In genomic region chr3:39592349-39593117, GRCm38 (mm10) we compare ENCODE assay signal across 23 mouse cellular contexts.
A peak's percentile ranks its signal among the peaks of the same experiment; 100 is the strongest.
DNase-seq lines count a peak whose midpoint lies in the region; ATAC-seq and TF ChIP-seq lines count a peak whose summit lies in the region.
"Had no signal": no experiment of that assay in that cellular context is flagged by ENCODE, and none has a peak within 500 bp of the region (broad histone marks: within the 10 kb centered on the region; RNA-seq: fewer than 3 reads in every experiment).

No protein-coding gene starts in this region.

- H3K4me2 ChIP-seq in midbrain, postnatal 0 days (ENCODE audit: low read depth, low read length, poor library complexity, severe bottlenecking): no peak overlapping the region
- H3K4me2 ChIP-seq in midbrain, embryonic 13.5 days (replicated peaks): no peak overlapping the region
- H3K4me2 ChIP-seq in intestine, postnatal 0 days (replicated peaks; ENCODE audit: low read depth): no peak overlapping the region
- H3K4me2 ChIP-seq: heart, embryonic 11.5 days had no signal

- H3K4me3 ChIP-seq in midbrain, postnatal 0 days (ENCODE audit: low read depth, low read length): no peak overlapping the region
- no peak overlapping the region for H3K4me3 ChIP-seq in midbrain, embryonic 13.5 days (replicated peaks)
- no peak overlapping the region for H3K4me3 ChIP-seq in intestine, postnatal 0 days (ENCODE audit: low read depth, low read length)
- H3K4me3 ChIP-seq: gastrocnemius, adult 2 months; megakaryocyte, embryonic 14.5 days had no signal

- H3K36me3 ChIP-seq in midbrain, postnatal 0 days (ENCODE audit: insufficient read depth, low read length): no peaks in the 10 kb centered on the region
- no peaks in the 10 kb centered on the region for H3K36me3 ChIP-seq in midbrain, embryonic 13.5 days
- H3K36me3 ChIP-seq in intestine, postnatal 0 days (ENCODE audit: control insufficient read depth, insufficient read depth): no peaks in the 10 kb centered on the region

- DNase-seq in cerebellum, postnatal 10 days: peak; percentile 39 to 41
- no peak for DNase-seq in cerebellum, adult 11 months
- DNase-seq in frontal cortex, postnatal 36 days (ENCODE audit: low spot score in 2 of 2): peak; percentile 5 to 56
- no peak for DNase-seq in frontal cortex, postnatal 14 days (ENCODE audit: low spot score in 2 of 2)
- DNase-seq in midbrain, postnatal 0 days (ENCODE audit: low spot score): peak; percentile 64
- DNase-seq in skeletal muscle tissue, adult 2 months (ENCODE audit: low read depth, low spot score): peak; percentile 7
- DNase-seq: adrenal gland, adult 8-10 months; cerebellum, adult 18-20 months; cerebellum, postnatal 36 days; gastrocnemius, adult 2 months; heart, postnatal 10 days; kidney, adult 9 months; kidney, postnatal 36 days; liver, postnatal 0 days; retina, postnatal 1 day; spleen, adult 18-20 months; thymus, postnatal 36 days had no signal

- TF ChIP-seq CTCF in midbrain, postnatal 0 days (IDR thresholded peaks at IDR 0.05): no peak
- TF ChIP-seq CTCF in intestine, postnatal 0 days (IDR thresholded peaks at IDR 0.05; ENCODE audit: low read depth): no peak

- H3K9ac ChIP-seq in midbrain, postnatal 0 days (replicated peaks; ENCODE audit: low read length, poor library complexity, severe bottlenecking): no peak overlapping the region
- no peak overlapping the region for H3K9ac ChIP-seq in midbrain, embryonic 13.5 days (replicated peaks)
- no peak overlapping the region for H3K9ac ChIP-seq in intestine, postnatal 0 days (ENCODE audit: low read depth, low read length)
- H3K9ac ChIP-seq: liver, postnatal 0 days had no signal

- no peaks in the 10 kb centered on the region for H3K4me1 ChIP-seq in midbrain, postnatal 0 days (ENCODE audit: insufficient read depth, low read length)
- H3K4me1 ChIP-seq in midbrain, embryonic 13.5 days (replicated peaks): no peaks in the 10 kb centered on the region
- H3K4me1 ChIP-seq in intestine, postnatal 0 days (replicated peaks; ENCODE audit: control insufficient read depth, insufficient read depth, low read length): no peaks in the 10 kb centered on the region
- H3K4me1 ChIP-seq: megakaryocyte, embryonic 14.5 days had no signal

- no peak for ATAC-seq in midbrain, postnatal 0 days (ENCODE audit: low FRiP score)
- no peak for ATAC-seq in midbrain, embryonic 13.5 days
- ATAC-seq in intestine, postnatal 0 days: no peak
- ATAC-seq: inflammation-experienced regulatory T-cells, adult 6 months; liver, postnatal 0 days; Patski had no signal

- H3K27ac ChIP-seq in midbrain, postnatal 0 days (ENCODE audit: low read depth, low read length): no peak overlapping the region
- no peak overlapping the region for H3K27ac ChIP-seq in midbrain, embryonic 13.5 days
- no peak overlapping the region for H3K27ac ChIP-seq in intestine, postnatal 0 days (ENCODE audit: low read depth, low read length)
- H3K27ac ChIP-seq: gastrocnemius, adult 2 months had no signal

- 81% methylated on average over 4 of the region's 4 CpGs for WGBS in midbrain, postnatal 0 days
- 96% methylated on average over 4 of the region's 4 CpGs for WGBS in midbrain, embryonic 13.5 days
- WGBS in intestine, postnatal 0 days: 70% methylated on average over 4 of the region's 4 CpGs

- no peaks in the 10 kb centered on the region for H3K27me3 ChIP-seq in midbrain, postnatal 0 days (ENCODE audit: insufficient read depth, low read length)
- no peaks in the 10 kb centered on the region for H3K27me3 ChIP-seq in midbrain, embryonic 13.5 days
- H3K27me3 ChIP-seq in intestine, postnatal 0 days (replicated peaks; ENCODE audit: control insufficient read depth, insufficient read depth, low read length): no peaks in the 10 kb centered on the region
- H3K27me3 ChIP-seq: megakaryocyte, embryonic 14.5 days had no signal

- no peaks in the 10 kb centered on the region for H3K9me3 ChIP-seq in midbrain, postnatal 0 days (ENCODE audit: low read length)
- no peaks in the 10 kb centered on the region for H3K9me3 ChIP-seq in midbrain, embryonic 13.5 days
- no peaks in the 10 kb centered on the region for H3K9me3 ChIP-seq in intestine, postnatal 0 days (ENCODE audit: control insufficient read depth)
- H3K9me3 ChIP-seq: megakaryocyte, embryonic 14.5 days had no signal

Comparison
In these comparisons a context has a peak if more than half of its experiments do, and no peak if none do; other contexts are left out.
1. DNase-seq: peak in cerebellum, postnatal 10 days (2 of 2), frontal cortex, postnatal 36 days (2 of 2), midbrain, postnatal 0 days (single experiment) and skeletal muscle tissue, adult 2 months (single experiment); none in cerebellum, adult 11 months (single experiment) and frontal cortex, postnatal 14 days (0 of 2).